Mouse (Mus musculus): ENCODE measurements at regions not wholly inside any gene's neighbourhood (a gene's known extent, or its start where the extent isn't known, plus 50 kb on each side); places are given as distances from the start of the nearest gene placed in this dataset.

GRCm38 (mm10) chr3:52501614-52502013 lies 233.5 kb downstream of the Foxo1 start:
- TF ChIP-seq CTCF (conservative IDR thresholded peaks at IDR 0.05; ENCODE audit: low read length) (no peak), POU5F1 (IDR thresholded peaks at IDR 0.05; ENCODE audit: borderline replicate concordance, low read length) (no peak), NANOG (IDR thresholded peaks at IDR 0.05; ENCODE audit: borderline replicate concordance, low read length) (no peak)
